Mouse (Mus musculus): Measurements from ENCODE around the gene Rara. TPM values are rescaled to one million over a fixed set of nuclear protein-coding genes. Genes with fewer than 3 reads are reported as not detected.

Rara gene
- polyA plus RNA-seq, 1 experiment from 2014 or later = 8.2 TPM

- Histone ChIP-seq H3K36me3 (ENCODE audit: control insufficient read depth, insufficient read depth, low read length) (no peaks in the 10 kb centered on the region), H3K4me2 (ENCODE audit: low read length) (no peak overlapping the region), H3K4me1 (ENCODE audit: control insufficient read depth, insufficient read depth, low read length) (peaks cover 57% of the 10 kb centered on the region), H3K27me3 (replicated peaks; ENCODE audit: control insufficient read depth, insufficient read depth, low read length) (no peaks in the 10 kb centered on the region), H3K4me3 (ENCODE audit: low read depth, low read length) (no peak overlapping the region), H3K9ac (ENCODE audit: low read length) (no peak overlapping the region), H3K27ac (ENCODE audit: low read depth, low read length) (no peak overlapping the region), H3K9me3 (replicated peaks; ENCODE audit: control insufficient read depth, low read length) (no peaks in the 10 kb centered on the region)
- 75% methylated on average over 7 of the region's 7 CpGs for WGBS
- DNase-seq (ENCODE audit: low spot score) (no peak), ATAC-seq (no peak)
Measured at GRCm38 (mm10) chr11:98926553-98926952, 1.1 kb upstream of the Rara start.

- H3K4me2 ChIP-seq (ENCODE audit: low read length) = peak overlapping the region; percentile 69
- H3K27me3 ChIP-seq (replicated peaks; ENCODE audit: control insufficient read depth, insufficient read depth, low read length) = no peaks in the 10 kb centered on the region
- peak overlapping the region; percentile 53 for H3K4me3 ChIP-seq (ENCODE audit: low read depth, low read length)
- DNase-seq (ENCODE audit: low spot score) = no peak
- peaks cover 72% of the 10 kb centered on the region for H3K4me1 ChIP-seq (ENCODE audit: control insufficient read depth, insufficient read depth, low read length)
- H3K9ac ChIP-seq (ENCODE audit: low read length) = peak overlapping the region; percentile 73
- H3K27ac ChIP-seq (ENCODE audit: low read depth, low read length) = no peak overlapping the region
- H3K36me3 ChIP-seq (ENCODE audit: control insufficient read depth, insufficient read depth, low read length) = no peaks in the 10 kb centered on the region
- WGBS = 17% methylated on average over 12 of the region's 12 CpGs
- no peaks in the 10 kb centered on the region for H3K9me3 ChIP-seq (replicated peaks; ENCODE audit: control insufficient read depth, low read length)
- ATAC-seq = no peak
Measured at GRCm38 (mm10) chr11:98928186-98928893, 722 bp downstream of the Rara start.

- Histone ChIP-seq H3K36me3 (ENCODE audit: control insufficient read depth, insufficient read depth, low read length) (no peaks in the 10 kb centered on the region), H3K4me1 (ENCODE audit: control insufficient read depth, insufficient read depth, low read length) (peaks cover 72% of the 10 kb centered on the region), H3K9me3 (replicated peaks; ENCODE audit: control insufficient read depth, low read length) (no peaks in the 10 kb centered on the region), H3K9ac (ENCODE audit: low read length) (peak overlapping the region; percentile 10), H3K27me3 (replicated peaks; ENCODE audit: control insufficient read depth, insufficient read depth, low read length) (no peaks in the 10 kb centered on the region), H3K4me2 (ENCODE audit: low read length) (peak overlapping the region; percentile 69), H3K27ac (ENCODE audit: low read depth, low read length) (peak overlapping the region; percentile 0; the same call in 1 of the 2 replicates), H3K4me3 (ENCODE audit: low read depth, low read length) (no peak overlapping the region)
- WGBS = 5% methylated on average over 9 of the region's 9 CpGs
- ATAC-seq = no peak
- DNase-seq (ENCODE audit: low spot score) = no peak
Measured at GRCm38 (mm10) chr11:98929503-98929902, 1.9 kb downstream of the Rara start.

- peak overlapping the region; percentile 4 for H3K9ac ChIP-seq (ENCODE audit: low read length)
- DNase-seq (ENCODE audit: low spot score) (no peak), ATAC-seq (no peak)
- WGBS = 48% methylated on average over 7 of the region's 7 CpGs
- H3K27me3 ChIP-seq (replicated peaks; ENCODE audit: control insufficient read depth, insufficient read depth, low read length) = no peaks in the 10 kb centered on the region
- no peaks in the 10 kb centered on the region for H3K36me3 ChIP-seq (ENCODE audit: control insufficient read depth, insufficient read depth, low read length)
- H3K27ac ChIP-seq (ENCODE audit: low read depth, low read length) = peak overlapping the region; percentile 44; the same call in 1 of the 2 replicates
- H3K9me3 ChIP-seq (replicated peaks; ENCODE audit: control insufficient read depth, low read length) = no peaks in the 10 kb centered on the region
- H3K4me1 ChIP-seq (ENCODE audit: control insufficient read depth, insufficient read depth, low read length) = peaks cover 68% of the 10 kb centered on the region
- H3K4me2 ChIP-seq (ENCODE audit: low read length) = peak overlapping the region; percentile 69; the same call in 1 of the 2 replicates
- no peak overlapping the region for H3K4me3 ChIP-seq (ENCODE audit: low read depth, low read length)
Measured at GRCm38 (mm10) chr11:98930127-98930601, 2.5 kb downstream of the Rara start.

- peaks cover 61% of the 10 kb centered on the region for H3K4me1 ChIP-seq (ENCODE audit: control insufficient read depth, insufficient read depth, low read length)
- DNase-seq (ENCODE audit: low spot score) (no peak), ATAC-seq (no peak)
- no peaks in the 10 kb centered on the region; the same call in 1 of the 2 replicates for H3K27me3 ChIP-seq (replicated peaks; ENCODE audit: control insufficient read depth, insufficient read depth, low read length)
- no peak overlapping the region for H3K4me2 ChIP-seq (ENCODE audit: low read length)
- peak overlapping the region; percentile 42; the same call in 1 of the 2 replicates for H3K9ac ChIP-seq (ENCODE audit: low read length)
- H3K4me3 ChIP-seq (ENCODE audit: low read depth, low read length) = no peak overlapping the region
- peak overlapping the region; percentile 68 for H3K27ac ChIP-seq (ENCODE audit: low read depth, low read length)
- H3K9me3 ChIP-seq (replicated peaks; ENCODE audit: control insufficient read depth, low read length) = no peaks in the 10 kb centered on the region
- WGBS = 41% methylated on average over 10 of the region's 10 CpGs
- H3K36me3 ChIP-seq (ENCODE audit: control insufficient read depth, insufficient read depth, low read length) = no peaks in the 10 kb centered on the region
Measured at GRCm38 (mm10) chr11:98930773-98931512, 3.3 kb downstream of the Rara start.

- WGBS = 11% methylated on average over 7 of the region's 7 CpGs
- DNase-seq (ENCODE audit: low spot score) = peak; percentile 71
- peak overlapping the region; percentile 42; the same call in 1 of the 2 replicates for H3K9ac ChIP-seq (ENCODE audit: low read length)
- no peak overlapping the region for H3K4me2 ChIP-seq (ENCODE audit: low read length)
- H3K4me1 ChIP-seq (ENCODE audit: control insufficient read depth, insufficient read depth, low read length) = peaks cover 66% of the 10 kb centered on the region
- H3K36me3 ChIP-seq (ENCODE audit: control insufficient read depth, insufficient read depth, low read length) = no peaks in the 10 kb centered on the region
- no peak overlapping the region for H3K4me3 ChIP-seq (ENCODE audit: low read depth, low read length)
- ATAC-seq = peak; percentile 33; the same call in 1 of the 2 replicates
- H3K9me3 ChIP-seq (replicated peaks; ENCODE audit: control insufficient read depth, low read length) = no peaks in the 10 kb centered on the region
- H3K27me3 ChIP-seq (replicated peaks; ENCODE audit: control insufficient read depth, insufficient read depth, low read length) = no peaks in the 10 kb centered on the region; the same call in 1 of the 2 replicates
- H3K27ac ChIP-seq (ENCODE audit: low read depth, low read length) = peak overlapping the region; percentile 68
Measured at GRCm38 (mm10) chr11:98931513-98932292, 4.1 kb downstream of the Rara start.

GRCm38 (mm10) chr11:98932293-98933091 is 4.9 kb downstream of the Rara start:
- DNase-seq (ENCODE audit: low spot score) (no peak), ATAC-seq (no peak)
- no peaks in the 10 kb centered on the region; the same call in 1 of the 2 replicates for H3K27me3 ChIP-seq (replicated peaks; ENCODE audit: control insufficient read depth, insufficient read depth, low read length)
- no peaks in the 10 kb centered on the region for H3K9me3 ChIP-seq (replicated peaks; ENCODE audit: control insufficient read depth, low read length)
- H3K9ac ChIP-seq (ENCODE audit: low read length) = no peak overlapping the region
- 40% methylated on average over 19 of the region's 19 CpGs for WGBS
- no peaks in the 10 kb centered on the region for H3K36me3 ChIP-seq (ENCODE audit: control insufficient read depth, insufficient read depth, low read length)
- no peak overlapping the region for H3K4me2 ChIP-seq (ENCODE audit: low read length)
- no peak overlapping the region for H3K27ac ChIP-seq (ENCODE audit: low read depth, low read length)
- no peak overlapping the region for H3K4me3 ChIP-seq (ENCODE audit: low read depth, low read length)
- H3K4me1 ChIP-seq (ENCODE audit: control insufficient read depth, insufficient read depth, low read length) = peaks cover 68% of the 10 kb centered on the region

- Histone ChIP-seq H3K4me3 (ENCODE audit: low read depth, low read length) (no peak overlapping the region), H3K4me1 (ENCODE audit: control insufficient read depth, insufficient read depth, low read length) (peaks cover 63% of the 10 kb centered on the region), H3K36me3 (ENCODE audit: control insufficient read depth, insufficient read depth, low read length) (no peaks in the 10 kb centered on the region), H3K27me3 (replicated peaks; ENCODE audit: control insufficient read depth, insufficient read depth, low read length) (no peaks in the 10 kb centered on the region; the same call in 1 of the 2 replicates), H3K9ac (ENCODE audit: low read length) (no peak overlapping the region; the same call in 1 of the 2 replicates), H3K4me2 (ENCODE audit: low read length) (no peak overlapping the region), H3K27ac (ENCODE audit: low read depth, low read length) (no peak overlapping the region), H3K9me3 (replicated peaks; ENCODE audit: control insufficient read depth, low read length) (no peaks in the 10 kb centered on the region)
- DNase-seq (ENCODE audit: low spot score) (no peak), ATAC-seq (no peak)
- WGBS = 50% methylated on average over 9 of the region's 9 CpGs
Measured at GRCm38 (mm10) chr11:98933151-98933550, 5.5 kb downstream of the Rara start.

All from forebrain, embryonic 14.5 days (tissue).